Mouse (Mus musculus) hindbrain, postnatal 0 days (tissue): ENCODE results near the gene Nbr1. TPM values are rescaled to one million over a fixed set of nuclear protein-coding genes. Genes with fewer than 3 reads are reported as not detected.
A peak's percentile ranks its signal among the peaks of the same experiment; 100 is the strongest.

ENCODE experiments used
- ATAC-seq: fragments of 200-750 bp; cut with Nextera tagmentation; 2 replicates; pipeline ENCODE4 v1.8.0; 2017; ENCODE audit warnings: mild to moderate bottlenecking, moderate TSS enrichment, moderate library complexity
- DNase-seq: peaks from one replicate; pipeline ENCODE4 v3.0.0-alpha.2; 2015; ENCODE audit warnings: low spot score
- H3K27ac ChIP-seq: fragments of 300-500 bp; sonication (generic); 2 replicates; pipeline ENCODE4 v1.5.1; 2014; ENCODE audit warnings: mild to moderate bottlenecking
- H3K27me3 ChIP-seq: fragments of 300-500 bp; sonication (generic); 2 replicates; pipeline ENCODE4 v1.6.1; 2014; ENCODE audit warnings: low read length, mixed read lengths; ENCODE audit not compliant: insufficient read depth
- H3K36me3 ChIP-seq: fragments of 300-500 bp; sonication (generic); 2 replicates; pipeline ENCODE4 v1.6.1; 2014; ENCODE audit warnings: low read length, mixed read lengths; ENCODE audit not compliant: insufficient read depth
- H3K4me1 ChIP-seq: fragments of 300-500 bp; sonication (generic); 2 replicates; pipeline ENCODE4 v1.6.1; 2014; ENCODE audit warnings: antibody characterized with exemption, low read length, mixed read lengths; ENCODE audit not compliant: insufficient read depth
- H3K4me2 ChIP-seq: fragments of 300-500 bp; sonication (generic); 2 replicates; pipeline ENCODE4 v1.6.1; 2014; ENCODE audit warnings: low read depth, mild to moderate bottlenecking, low read length, moderate library complexity, mixed read lengths
- H3K4me3 ChIP-seq: fragments of 300-500 bp; sonication (generic); 2 replicates; pipeline ENCODE4 v1.5.1; 2014; ENCODE audit warnings: low read length
- H3K9ac ChIP-seq: fragments of 300-500 bp; sonication (generic); replicated peaks from 2 replicates; pipeline ENCODE4 v1.6.1; 2014; ENCODE audit warnings: mild to moderate bottlenecking, low read length, moderate library complexity, mixed read lengths
- H3K9me3 ChIP-seq: fragments of 300-500 bp; sonication (generic); 2 replicates; pipeline ENCODE4 v1.6.1; 2016; ENCODE audit warnings: low read length, mixed read lengths
- CTCF ChIP-seq: IDR thresholded peaks from 2 replicates; pipeline ENCODE4 v1.5.1; 2016; ENCODE audit warnings: antibody characterized with exemption, control low read depth, low read depth
- WGBS: fragments of 180-500 bp; shearing (Covaris S2); extraction: QIAGEN DNeasy Blood & Tissue Kit; methylation state at CpG from one replicate; pipeline ENCODE4 v1.1.7; 2014; 5-methylcytosine and 5-hydroxymethylcytosine counted together
- polyA plus RNA-seq: library from polyadenylated mRNA; unstranded; fragments of >200 nt; fragmentation: Nextera tagmentation; extraction: Ambion mirVana; gene quantifications from 2 replicates; pipeline ENCODE4 v1.2.1, GENCODE M21; 2015
- total RNA-seq: library from RNA; depleted of rRNA; stranded (reverse); fragments of >200 nt; gene quantifications from 2 replicates; pipeline ENCODE4 v1.2.3, GENCODE M21; 2014

The Nbr1 gene
- total and polyA plus RNA-seq, 2 experiments from 2014 or later: 53.9 to 152 TPM

DNA sequence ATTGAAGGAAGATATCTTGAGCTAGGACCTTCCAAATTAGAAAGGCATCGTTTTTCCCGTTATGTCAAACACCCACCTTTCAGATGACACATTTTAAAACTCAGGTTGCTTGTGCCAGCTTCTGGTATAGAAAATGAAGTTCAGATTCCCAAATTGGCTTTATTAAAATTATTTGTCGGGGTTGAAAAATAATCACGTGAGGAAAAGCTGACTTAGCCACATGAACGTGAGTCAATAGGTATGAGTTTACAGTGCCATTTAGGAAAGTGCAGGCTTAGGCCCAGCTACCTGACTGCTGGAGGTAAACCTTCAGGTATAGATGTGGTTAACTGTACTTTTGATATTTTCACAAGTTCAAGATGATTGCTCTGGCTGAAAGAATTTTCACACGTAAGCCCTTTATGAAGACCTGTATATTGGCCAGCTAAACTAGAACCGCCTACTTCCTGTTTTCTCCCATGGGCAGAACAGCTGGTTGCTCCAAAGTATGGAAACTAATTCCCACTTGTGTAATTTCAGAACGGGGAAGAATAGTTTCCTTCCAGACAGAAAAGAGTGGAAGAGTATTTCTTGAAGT lies 1.5 kb downstream of the Nbr1 start:
- no peak for ATAC-seq
- 18% methylated on average over 8 of the region's 8 CpGs for WGBS
- peak; percentile 3 for DNase-seq

DNA sequence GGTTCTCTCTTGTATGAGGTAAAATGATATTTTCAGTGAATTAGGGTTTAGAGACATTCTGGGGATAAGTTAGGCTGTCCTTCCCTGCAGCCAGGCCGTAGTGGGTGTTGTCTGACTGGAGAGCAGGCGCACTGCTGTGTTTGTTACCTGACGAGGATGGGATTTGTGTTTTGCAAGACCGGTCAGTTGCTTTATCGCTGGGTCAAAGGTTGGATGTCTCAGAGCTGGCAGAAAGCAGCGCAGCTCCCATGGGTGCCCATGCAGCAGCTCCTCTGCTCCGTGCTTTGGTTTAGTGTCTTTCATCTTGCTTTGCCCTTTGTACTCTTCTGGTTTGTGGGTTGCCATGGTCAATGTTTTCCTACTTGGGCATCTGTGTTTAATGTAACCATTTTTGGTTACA lies 4.6 kb downstream of the Nbr1 start:
- DNase-seq (no peak), ATAC-seq (no peak)
- no peak overlapping the region for H3K27ac ChIP-seq
- H3K4me1 ChIP-seq: peaks cover 14% of the 10 kb centered on the region; the same call in 1 of the 2 replicates
- H3K4me2 ChIP-seq: no peak overlapping the region
- H3K27me3 ChIP-seq: no peaks in the 10 kb centered on the region
- no peaks in the 10 kb centered on the region for H3K9me3 ChIP-seq
- H3K4me3 ChIP-seq: no peak overlapping the region
- no peak overlapping the region for H3K9ac ChIP-seq
- peaks cover 34% of the 10 kb centered on the region for H3K36me3 ChIP-seq
- 93% methylated on average over 7 of the region's 7 CpGs for WGBS
- TF ChIP-seq CTCF: no peak

More for the DNA sequence above, 1.5 kb downstream of the Nbr1 start:
- Histone ChIP-seq H3K9ac (peak overlapping the region; percentile 80), H3K4me1 (peaks cover 14% of the 10 kb centered on the region; the same call in 1 of the 2 replicates), H3K4me3 (peak overlapping the region; percentile 85), H3K27ac (peak overlapping the region; percentile 91), H3K4me2 (peak overlapping the region; percentile 84), H3K27me3 (no peaks in the 10 kb centered on the region), H3K9me3 (no peaks in the 10 kb centered on the region), H3K36me3 (peaks cover 10% of the 10 kb centered on the region; the same call in 1 of the 2 replicates)
- no peak for TF ChIP-seq CTCF

DNA sequence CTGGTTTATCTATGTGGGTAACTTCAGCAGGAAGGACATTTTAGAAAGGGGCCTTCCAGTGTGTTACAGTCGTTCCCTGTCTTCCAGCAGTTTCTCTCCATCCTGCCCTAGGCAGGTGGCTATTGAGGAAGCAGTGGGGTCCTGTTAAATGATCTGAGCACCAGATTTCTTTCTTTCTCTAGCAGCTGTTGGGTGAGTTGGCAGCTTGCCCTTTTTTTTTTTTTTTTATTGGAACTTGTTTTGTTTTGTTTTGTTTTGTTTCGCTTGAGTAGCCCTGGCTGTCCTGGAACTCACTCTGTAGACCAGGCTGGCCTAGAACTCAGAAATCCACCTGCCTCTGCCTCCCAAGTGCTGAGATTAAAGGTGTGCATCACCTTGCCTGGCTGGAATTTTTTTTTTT lies 5.0 kb downstream of the Nbr1 start:
- Histone ChIP-seq H3K36me3 (peaks cover 34% of the 10 kb centered on the region), H3K27me3 (no peaks in the 10 kb centered on the region), H3K4me3 (no peak overlapping the region), H3K27ac (no peak overlapping the region), H3K9ac (no peak overlapping the region), H3K4me1 (peaks cover 14% of the 10 kb centered on the region; the same call in 1 of the 2 replicates), H3K4me2 (no peak overlapping the region), H3K9me3 (no peaks in the 10 kb centered on the region)
- WGBS: 48% methylated on average over 2 of the region's 2 CpGs
- ATAC-seq (no peak), DNase-seq (no peak)
- no peak for TF ChIP-seq CTCF

DNA sequence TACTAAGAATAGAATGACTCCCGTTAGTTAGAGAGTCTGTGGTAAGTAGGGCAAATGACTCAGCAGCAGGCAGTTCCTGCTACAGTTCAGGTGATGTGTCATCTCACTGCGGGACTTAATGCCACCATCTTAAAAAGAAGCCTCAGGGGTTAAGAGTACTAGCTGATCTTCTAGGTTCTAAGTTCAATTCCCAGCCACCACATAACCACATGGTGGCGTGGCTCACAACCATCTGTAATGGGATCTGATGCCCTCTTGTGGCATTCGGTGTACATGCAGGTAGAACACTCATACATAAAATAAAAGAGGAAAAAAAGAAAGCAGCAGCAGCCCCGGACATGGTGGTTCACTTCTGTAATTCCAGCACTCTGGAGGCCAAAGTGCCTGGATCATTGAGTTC lies 10.4 kb downstream of the Nbr1 start:
- Histone ChIP-seq H3K4me3 (no peak overlapping the region), H3K4me2 (no peak overlapping the region), H3K9ac (no peak overlapping the region), H3K27me3 (no peaks in the 10 kb centered on the region), H3K9me3 (no peaks in the 10 kb centered on the region), H3K4me1 (no peaks in the 10 kb centered on the region), H3K36me3 (peaks cover 54% of the 10 kb centered on the region), H3K27ac (no peak overlapping the region)
- 32% methylated on average over 5 of the region's 5 CpGs for WGBS
- ATAC-seq (no peak), DNase-seq (peak; percentile 80)
- peak; percentile 88 for TF ChIP-seq CTCF

DNA sequence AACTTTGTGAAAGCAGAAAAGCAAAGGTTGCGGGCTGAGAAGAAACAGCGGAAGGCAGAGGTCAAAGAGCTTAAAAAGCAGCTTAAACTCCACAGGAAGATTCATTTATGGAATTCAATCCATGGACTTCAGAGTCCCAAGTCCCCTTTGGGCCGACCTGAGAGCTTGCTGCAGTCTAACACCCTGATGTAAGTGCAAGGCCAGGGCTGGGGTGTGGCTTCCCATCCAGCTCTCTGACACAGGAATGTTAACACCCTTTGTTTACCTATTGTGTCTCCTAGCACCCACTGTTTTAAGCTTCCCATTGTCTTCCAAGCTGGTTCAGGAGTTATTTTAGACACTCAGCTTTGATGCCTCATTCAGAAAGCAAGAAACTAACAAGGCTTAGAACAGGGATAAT lies 16.5 kb downstream of the Nbr1 start:
- no peak overlapping the region for H3K27ac ChIP-seq
- no peak overlapping the region for H3K4me3 ChIP-seq
- peaks cover 74% of the 10 kb centered on the region for H3K36me3 ChIP-seq
- H3K9ac ChIP-seq: no peak overlapping the region
- no peak for ATAC-seq
- no peak for DNase-seq
- no peaks in the 10 kb centered on the region for H3K9me3 ChIP-seq
- H3K4me2 ChIP-seq: no peak overlapping the region
- 91% methylated on average over 3 of the region's 3 CpGs for WGBS
- no peaks in the 10 kb centered on the region for H3K27me3 ChIP-seq
- no peaks in the 10 kb centered on the region for H3K4me1 ChIP-seq
- TF ChIP-seq CTCF: no peak

DNA sequence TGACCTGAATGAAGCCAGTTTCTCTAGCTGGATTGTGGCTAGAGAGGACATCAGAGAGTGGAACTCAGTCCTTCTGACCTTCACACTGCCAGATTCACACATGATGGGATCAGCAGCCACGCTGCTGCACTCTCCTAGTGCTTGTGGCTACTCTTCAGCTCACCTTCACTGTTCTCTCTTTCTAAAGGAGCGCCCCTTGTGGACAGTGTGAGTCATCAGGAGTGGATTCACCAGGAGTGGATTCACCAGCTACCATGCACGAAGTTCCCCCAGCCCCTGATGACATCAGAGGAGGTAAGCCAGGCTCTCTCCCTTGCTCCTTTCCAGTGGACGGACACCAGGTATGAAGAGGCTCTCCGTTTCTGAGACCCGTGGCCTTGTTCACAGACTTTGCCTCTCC lies 24.2 kb downstream of the Nbr1 start:
- H3K36me3 ChIP-seq: peaks cover 77% of the 10 kb centered on the region
- H3K9ac ChIP-seq: no peak overlapping the region
- ATAC-seq: no peak
- no peaks in the 10 kb centered on the region for H3K4me1 ChIP-seq
- H3K4me3 ChIP-seq: no peak overlapping the region
- DNase-seq: peak; percentile 26
- peak; percentile 49 for TF ChIP-seq CTCF
- no peak overlapping the region for H3K27ac ChIP-seq
- H3K9me3 ChIP-seq: no peaks in the 10 kb centered on the region
- 79% methylated on average over 6 of the region's 6 CpGs for WGBS
- no peak overlapping the region for H3K4me2 ChIP-seq
- H3K27me3 ChIP-seq: no peaks in the 10 kb centered on the region

DNA sequence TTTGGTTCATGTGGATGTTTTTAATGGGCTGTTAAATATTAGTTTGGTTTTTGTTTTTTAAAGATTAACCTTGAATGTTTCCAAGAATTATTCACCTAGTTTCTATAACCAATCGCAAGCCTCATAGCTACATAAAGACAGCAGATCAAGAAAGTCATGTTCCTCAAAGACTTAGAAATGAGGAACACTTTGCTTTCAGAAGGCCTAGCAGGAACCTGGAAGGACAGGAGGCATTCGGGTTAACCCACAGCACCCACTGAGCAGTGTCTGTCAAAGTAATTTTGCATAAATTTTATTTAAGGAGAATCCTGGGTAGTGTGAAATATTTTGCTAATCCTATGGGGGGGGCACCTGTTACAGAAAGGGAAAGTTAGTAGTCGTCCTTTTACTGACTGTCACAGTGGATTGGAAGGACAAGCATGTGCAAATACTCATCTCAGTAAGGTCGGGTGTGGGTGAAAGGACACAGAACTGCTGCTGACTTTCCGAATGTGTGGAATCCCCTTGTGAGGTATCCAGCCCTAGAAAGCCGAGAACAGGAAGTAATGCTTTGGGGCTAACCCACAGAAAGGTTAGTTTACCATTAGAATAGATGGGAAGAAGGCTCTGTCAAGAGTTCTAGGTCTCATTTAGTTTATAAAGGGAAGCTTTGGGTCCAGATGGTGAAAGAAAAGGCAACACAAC lies 29.3 kb downstream of the Nbr1 start:
- no peak overlapping the region for H3K4me3 ChIP-seq
- WGBS: 78% methylated on average over 6 of the region's 6 CpGs
- no peak for DNase-seq
- no peaks in the 10 kb centered on the region for H3K27me3 ChIP-seq
- H3K4me1 ChIP-seq: 0 out of 2 replicates have a peak, but pooled peaks cover 6% of the 10 kb centered on the region
- no peak overlapping the region for H3K4me2 ChIP-seq
- TF ChIP-seq CTCF: no peak
- ATAC-seq: no peak
- H3K36me3 ChIP-seq: peaks cover 36% of the 10 kb centered on the region
- no peaks in the 10 kb centered on the region for H3K9me3 ChIP-seq
- H3K9ac ChIP-seq: no peak overlapping the region
- H3K27ac ChIP-seq: no peak overlapping the region
